Mouse (Mus musculus) heart, postnatal 0 days (tissue): ENCODE data around the gene Eef2.

Experiments
- CTCF ChIP-seq: IDR thresholded peaks from 2 replicates; pipeline ENCODE4 v1.5.1; 2016; ENCODE audit warnings: antibody characterized with exemption, control low read depth, low read depth
- EP300 ChIP-seq: IDR thresholded peaks from 2 replicates; pipeline ENCODE4 v1.6.1; 2016; ENCODE audit warnings: antibody characterized with exemption, low read depth

GRCm38 (mm10) chr10:81217964-81218363 is 41.5 kb downstream of the Eef2 start:
- TF ChIP-seq EP300 = no peak
- peak; percentile 79 for TF ChIP-seq CTCF
